Mouse (Mus musculus) midbrain, embryonic 13.5 days (tissue): ENCODE results near the gene 2900026A02Rik. TPM values are rescaled to one million over a fixed set of nuclear protein-coding genes. Genes with fewer than 3 reads are reported as not detected.

Source experiments
- ATAC-seq: fragments of 200-750 bp; cut with Nextera tagmentation; 2 replicates; pipeline ENCODE4 v1.8.0; 2017; ENCODE audit warnings: mild to moderate bottlenecking, moderate TSS enrichment, moderate library complexity
- H3K27ac ChIP-seq: fragments of 300-500 bp; sonication (generic); 2 replicates; pipeline ENCODE4 v1.5.1; 2015; ENCODE audit warnings: inconsistent platforms, mild to moderate bottlenecking, moderate library complexity
- H3K27me3 ChIP-seq: fragments of 300-500 bp; sonication (generic); 2 replicates; pipeline ENCODE4 v1.6.1; 2015; ENCODE audit warnings: mild to moderate bottlenecking, inconsistent platforms
- H3K36me3 ChIP-seq: fragments of 300-500 bp; sonication (generic); 2 replicates; pipeline ENCODE4 v1.6.1; 2015; ENCODE audit warnings: mild to moderate bottlenecking, inconsistent platforms
- H3K4me1 ChIP-seq: fragments of 300-500 bp; sonication (generic); replicated peaks from 2 replicates; pipeline ENCODE4 v1.6.1; 2015; ENCODE audit warnings: inconsistent platforms
- H3K4me2 ChIP-seq: fragments of 300-500 bp; sonication (generic); replicated peaks from 2 replicates; pipeline ENCODE4 v1.6.1; 2015; ENCODE audit warnings: moderate library complexity, mild to moderate bottlenecking, inconsistent platforms
- H3K4me3 ChIP-seq: fragments of 300-500 bp; sonication (generic); replicated peaks from 2 replicates; pipeline ENCODE4 v1.5.1; 2015; ENCODE audit warnings: mild to moderate bottlenecking, inconsistent platforms
- H3K9ac ChIP-seq: fragments of 300-500 bp; sonication (generic); replicated peaks from 2 replicates; pipeline ENCODE4 v1.6.1; 2015; ENCODE audit warnings: mild to moderate bottlenecking, inconsistent platforms
- H3K9me3 ChIP-seq: fragments of 300-500 bp; sonication (generic); 2 replicates; pipeline ENCODE4 v1.6.1; 2016; ENCODE audit warnings: mild to moderate bottlenecking, inconsistent platforms
- WGBS: fragments of 180-500 bp; shearing (Covaris S2); methylation state at CpG from one replicate; pipeline ENCODE4 v1.1.7; 2015; 5-methylcytosine and 5-hydroxymethylcytosine counted together
- polyA plus RNA-seq: library from polyadenylated mRNA; unstranded; fragments of >200 nt; fragmentation: Nextera tagmentation; extraction: Ambion mirVana; gene quantifications from 2 replicates; pipeline ENCODE4 v1.2.1, GENCODE M21; 2015

Gene 2900026A02Rik
- polyA plus RNA-seq, 1 experiment from 2014 or later: 2.7 TPM

GRCm38 (mm10) chr5:113099546-113099945 is 121.5 kb downstream of the 2900026A02Rik start:
- Histone ChIP-seq H3K4me2 (no peak overlapping the region), H3K27me3 (no peaks in the 10 kb centered on the region), H3K4me3 (no peak overlapping the region), H3K9me3 (no peaks in the 10 kb centered on the region), H3K4me1 (peaks cover 11% of the 10 kb centered on the region), H3K27ac (no peak overlapping the region), H3K9ac (no peak overlapping the region), H3K36me3 (no peaks in the 10 kb centered on the region)
- WGBS: 27% methylated on average over 1 of the region's 1 CpGs
- ATAC-seq: peak; percentile 67

GRCm38 (mm10) chr5:113097551-113097950 is 123.5 kb downstream of the 2900026A02Rik start:
- H3K27me3 ChIP-seq: no peaks in the 10 kb centered on the region
- no peak overlapping the region for H3K4me3 ChIP-seq
- H3K4me1 ChIP-seq: peaks cover 4% of the 10 kb centered on the region
- no peak overlapping the region for H3K4me2 ChIP-seq
- H3K9me3 ChIP-seq: no peaks in the 10 kb centered on the region
- no peak overlapping the region for H3K9ac ChIP-seq
- H3K27ac ChIP-seq: no peak overlapping the region
- WGBS: 89% methylated on average over 17 of the region's 17 CpGs
- ATAC-seq: no peak
- no peaks in the 10 kb centered on the region for H3K36me3 ChIP-seq

DNA sequence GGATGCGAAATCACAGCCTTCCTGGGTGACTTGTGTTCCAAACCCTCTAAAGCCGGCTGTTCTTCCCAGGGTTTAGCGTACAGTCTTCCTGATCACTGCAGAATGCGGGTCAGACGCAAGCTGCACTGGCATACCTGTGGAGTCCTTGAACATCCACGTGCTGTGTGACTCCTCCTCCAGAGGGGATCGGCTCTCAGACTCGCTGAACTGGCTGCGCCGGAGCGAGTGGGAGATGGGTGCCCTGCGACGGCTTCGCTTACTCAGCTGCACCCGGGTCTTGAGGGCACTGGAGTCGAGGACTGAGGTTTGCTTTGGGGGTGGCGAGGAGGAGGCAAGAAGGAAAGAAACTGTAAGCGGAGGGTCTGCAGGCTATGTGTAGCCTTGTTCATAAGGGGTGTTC is 125.6 kb downstream of the 2900026A02Rik start:
- Histone ChIP-seq H3K36me3 (no peaks in the 10 kb centered on the region), H3K4me1 (no peaks in the 10 kb centered on the region), H3K27me3 (no peaks in the 10 kb centered on the region), H3K9me3 (no peaks in the 10 kb centered on the region), H3K4me2 (no peak overlapping the region), H3K9ac (no peak overlapping the region), H3K4me3 (no peak overlapping the region), H3K27ac (no peak overlapping the region)
- WGBS: 92% methylated on average over 18 of the region's 18 CpGs
- no peak for ATAC-seq

DNA sequence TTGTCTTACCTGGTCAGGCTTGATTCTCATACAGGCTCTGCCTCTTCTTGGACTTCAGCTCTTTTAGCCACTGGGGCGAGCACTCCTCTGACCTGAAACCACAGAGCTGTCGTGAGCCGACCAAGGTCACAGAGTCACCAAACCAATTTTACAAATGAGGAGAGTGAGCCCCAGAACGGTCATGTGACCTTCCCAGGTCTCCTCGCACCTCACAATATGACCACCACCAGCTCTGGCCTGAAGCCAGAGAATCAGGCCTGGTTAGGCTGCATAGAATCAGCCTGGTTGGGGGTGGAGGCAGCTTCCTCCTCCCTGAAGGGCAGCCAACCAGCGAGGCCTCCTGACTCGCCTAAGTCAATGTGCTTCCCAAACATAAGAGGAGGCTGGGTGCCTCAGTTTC is 128.6 kb downstream of the 2900026A02Rik start:
- no peak overlapping the region for H3K9ac ChIP-seq
- H3K27ac ChIP-seq: no peak overlapping the region
- H3K27me3 ChIP-seq: no peaks in the 10 kb centered on the region
- 89% methylated on average over 7 of the region's 7 CpGs for WGBS
- H3K36me3 ChIP-seq: no peaks in the 10 kb centered on the region
- no peaks in the 10 kb centered on the region for H3K9me3 ChIP-seq
- no peak overlapping the region for H3K4me3 ChIP-seq
- no peaks in the 10 kb centered on the region for H3K4me1 ChIP-seq
- no peak overlapping the region for H3K4me2 ChIP-seq
- no peak for ATAC-seq

DNA sequence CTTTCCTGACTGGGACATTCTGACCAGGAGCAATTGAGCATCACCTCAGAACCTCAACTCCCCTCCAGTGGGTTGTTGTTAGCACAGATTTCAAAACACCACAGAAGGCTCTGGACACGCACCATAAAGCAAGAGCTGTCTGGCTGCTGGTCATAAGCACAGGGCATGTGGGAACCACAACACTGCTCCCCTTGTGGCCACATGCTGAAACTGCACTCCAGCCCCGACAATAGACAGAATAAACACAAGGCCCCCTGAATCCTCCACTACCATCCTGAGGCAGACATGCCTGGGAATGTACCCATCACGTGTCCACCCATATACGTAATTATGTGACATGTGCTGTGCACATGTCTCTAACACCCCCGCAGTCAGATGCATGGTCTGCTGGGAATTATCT is 129.9 kb downstream of the 2900026A02Rik start:
- peak; percentile 46 for ATAC-seq
- H3K36me3 ChIP-seq: no peaks in the 10 kb centered on the region
- WGBS: 61% methylated on average over 5 of the region's 5 CpGs
- H3K9ac ChIP-seq: no peak overlapping the region
- H3K4me2 ChIP-seq: no peak overlapping the region
- no peak overlapping the region for H3K27ac ChIP-seq
- H3K9me3 ChIP-seq: no peaks in the 10 kb centered on the region
- no peaks in the 10 kb centered on the region for H3K27me3 ChIP-seq
- H3K4me1 ChIP-seq: peaks cover 7% of the 10 kb centered on the region; the same call in 1 of the 2 replicates
- no peak overlapping the region for H3K4me3 ChIP-seq

GRCm38 (mm10) chr5:113090750-113091149 is 130.3 kb downstream of the 2900026A02Rik start:
- H3K4me2 ChIP-seq: no peak overlapping the region
- H3K4me3 ChIP-seq: no peak overlapping the region
- H3K27ac ChIP-seq: no peak overlapping the region
- peaks cover 7% of the 10 kb centered on the region; the same call in 1 of the 2 replicates for H3K4me1 ChIP-seq
- no peaks in the 10 kb centered on the region for H3K9me3 ChIP-seq
- WGBS: 95% methylated on average over 11 of the region's 11 CpGs
- no peaks in the 10 kb centered on the region for H3K27me3 ChIP-seq
- H3K9ac ChIP-seq: no peak overlapping the region
- no peaks in the 10 kb centered on the region for H3K36me3 ChIP-seq
- peak; percentile 32; the same call in 1 of the 2 replicates for ATAC-seq

DNA sequence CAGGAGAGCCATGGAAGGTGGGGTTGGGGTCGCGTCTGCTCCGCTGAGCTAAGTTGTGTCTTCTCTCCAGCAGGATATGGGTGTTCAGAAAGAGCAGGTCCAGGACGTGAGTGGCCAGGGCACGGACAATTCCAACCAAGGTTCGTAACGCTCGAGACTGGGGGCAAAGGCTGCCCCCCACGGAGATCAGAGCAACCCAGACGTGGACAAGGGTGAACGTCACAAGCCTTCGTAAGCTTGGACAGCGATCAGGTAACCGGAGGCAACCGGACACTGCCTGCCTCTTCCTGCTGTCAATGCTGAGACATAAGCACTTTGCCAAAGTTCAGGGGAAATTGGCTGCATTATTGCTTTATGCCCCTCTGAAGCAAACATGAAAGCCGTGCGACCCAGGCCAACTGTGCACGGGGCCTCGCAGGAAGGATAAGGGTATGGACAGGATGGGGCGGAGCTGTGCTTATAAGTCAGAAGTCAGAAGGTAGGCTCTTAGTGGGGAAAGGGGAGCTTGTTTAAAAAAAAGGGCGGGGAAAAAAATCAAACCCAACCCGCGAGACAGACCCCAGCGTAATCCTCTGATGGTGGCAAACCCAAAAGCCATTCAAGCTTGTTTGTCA is 130.9 kb downstream of the 2900026A02Rik start:
- H3K27me3 ChIP-seq: no peaks in the 10 kb centered on the region
- H3K36me3 ChIP-seq: no peaks in the 10 kb centered on the region
- no peak overlapping the region for H3K27ac ChIP-seq
- no peaks in the 10 kb centered on the region for H3K9me3 ChIP-seq
- peaks cover 7% of the 10 kb centered on the region; the same call in 1 of the 2 replicates for H3K4me1 ChIP-seq
- no peak overlapping the region for H3K4me2 ChIP-seq
- no peak overlapping the region for H3K4me3 ChIP-seq
- no peak for ATAC-seq
- H3K9ac ChIP-seq: no peak overlapping the region
- WGBS: 92% methylated on average over 24 of the region's 24 CpGs

GRCm38 (mm10) chr5:113087465-113087864 is 133.6 kb downstream of the 2900026A02Rik start:
- Histone ChIP-seq H3K27me3 (no peaks in the 10 kb centered on the region), H3K4me1 (peaks cover 10% of the 10 kb centered on the region; the same call in 1 of the 2 replicates), H3K4me2 (no peak overlapping the region), H3K27ac (no peak overlapping the region), H3K36me3 (no peaks in the 10 kb centered on the region), H3K9me3 (no peaks in the 10 kb centered on the region), H3K4me3 (no peak overlapping the region), H3K9ac (no peak overlapping the region)
- 88% methylated on average over 1 of the region's 2 CpGs for WGBS
- ATAC-seq: no peak

DNA sequence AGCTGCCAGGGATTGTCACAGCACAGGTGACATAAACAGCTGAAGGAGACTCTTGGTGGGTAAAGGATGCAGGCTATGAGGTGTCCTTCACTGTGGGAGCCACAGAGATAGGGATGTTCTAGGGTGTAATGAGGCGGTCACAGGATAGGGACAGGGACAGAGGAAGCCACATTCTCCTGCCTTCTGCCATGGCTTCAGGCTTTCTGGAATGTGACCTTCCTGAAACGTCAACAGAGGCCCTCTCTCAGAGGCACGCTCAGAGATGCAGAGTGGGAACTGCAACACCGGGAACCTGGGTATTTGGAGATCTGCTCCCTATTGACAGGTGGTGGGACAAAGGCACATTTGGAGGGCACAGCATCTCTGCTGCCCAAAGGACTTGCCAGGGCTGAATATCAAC is 134.0 kb downstream of the 2900026A02Rik start:
- peak overlapping the region; percentile 25; the same call in 1 of the 2 replicates for H3K27ac ChIP-seq
- WGBS: 75% methylated on average over 4 of the region's 4 CpGs
- no peak for ATAC-seq
- no peak overlapping the region for H3K4me2 ChIP-seq
- no peaks in the 10 kb centered on the region for H3K36me3 ChIP-seq
- H3K27me3 ChIP-seq: no peaks in the 10 kb centered on the region
- peaks cover 10% of the 10 kb centered on the region; the same call in 1 of the 2 replicates for H3K4me1 ChIP-seq
- no peak overlapping the region for H3K4me3 ChIP-seq
- H3K9ac ChIP-seq: no peak overlapping the region
- H3K9me3 ChIP-seq: no peaks in the 10 kb centered on the region

DNA sequence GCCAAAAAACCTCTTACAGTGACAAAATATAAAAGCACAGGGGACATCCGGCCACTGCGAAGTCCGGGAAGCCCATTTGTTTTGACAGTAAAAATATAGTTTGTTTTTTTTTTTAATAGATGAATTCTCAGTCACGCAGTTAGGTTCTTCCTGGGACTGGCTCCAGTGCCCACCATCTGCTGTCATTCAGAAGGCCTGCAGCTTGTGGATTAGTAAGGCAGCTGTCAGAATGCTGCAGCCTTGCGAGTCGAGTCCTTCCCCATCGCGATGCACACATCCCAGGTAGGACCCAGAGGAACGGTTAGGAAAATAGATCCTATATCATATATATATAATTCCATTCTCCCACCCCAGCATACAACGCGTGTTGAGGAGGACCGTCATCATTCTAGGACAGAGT is 134.6 kb downstream of the 2900026A02Rik start:
- WGBS: 75% methylated on average over 12 of the region's 12 CpGs
- Histone ChIP-seq H3K4me3 (no peak overlapping the region), H3K4me1 (peaks cover 10% of the 10 kb centered on the region; the same call in 1 of the 2 replicates), H3K4me2 (no peak overlapping the region), H3K36me3 (no peaks in the 10 kb centered on the region), H3K9ac (no peak overlapping the region), H3K9me3 (no peaks in the 10 kb centered on the region), H3K27ac (peak overlapping the region; percentile 25; the same call in 1 of the 2 replicates), H3K27me3 (no peaks in the 10 kb centered on the region)
- no peak for ATAC-seq

DNA sequence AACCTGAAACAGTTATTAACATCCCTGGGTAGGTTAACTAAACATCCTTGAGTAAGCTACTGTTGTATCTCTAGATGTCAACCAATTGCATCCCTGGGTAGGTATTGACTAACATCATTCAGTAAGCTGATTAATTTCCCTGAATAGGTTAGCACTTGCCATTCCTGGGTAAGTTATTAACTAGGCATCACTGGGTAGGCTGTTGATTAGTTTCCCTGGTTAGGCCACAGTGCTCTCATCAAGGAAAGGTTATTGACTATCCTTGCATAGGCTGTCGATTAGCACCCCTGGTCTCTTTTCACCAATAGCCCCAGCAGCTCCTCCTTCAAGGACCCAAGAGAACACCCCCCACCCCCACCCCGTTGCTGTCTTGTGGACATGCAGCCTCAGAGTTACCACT is 135.1 kb downstream of the 2900026A02Rik start:
- WGBS: 60% methylated on average over 2 of the region's 2 CpGs
- no peak for ATAC-seq

GRCm38 (mm10) chr5:113084309-113084708 is 136.7 kb downstream of the 2900026A02Rik start:
- Histone ChIP-seq H3K4me3 (no peak overlapping the region), H3K4me2 (no peak overlapping the region), H3K27me3 (no peaks in the 10 kb centered on the region), H3K9ac (no peak overlapping the region), H3K27ac (no peak overlapping the region), H3K4me1 (peaks cover 14% of the 10 kb centered on the region; the same call in 1 of the 2 replicates), H3K36me3 (no peaks in the 10 kb centered on the region), H3K9me3 (no peaks in the 10 kb centered on the region)
- 80% methylated on average over 2 of the region's 2 CpGs for WGBS
- ATAC-seq: no peak

More for the DNA sequence above, 135.1 kb downstream of the 2900026A02Rik start:
- Histone ChIP-seq H3K27me3 (no peaks in the 10 kb centered on the region), H3K9me3 (no peaks in the 10 kb centered on the region), H3K4me1 (peaks cover 10% of the 10 kb centered on the region; the same call in 1 of the 2 replicates), H3K36me3 (no peaks in the 10 kb centered on the region), H3K4me2 (no peak overlapping the region), H3K27ac (no peak overlapping the region), H3K4me3 (no peak overlapping the region), H3K9ac (no peak overlapping the region)
